ENCODE assay signal across 18 mouse cellular contexts in the genomic region with DNA sequence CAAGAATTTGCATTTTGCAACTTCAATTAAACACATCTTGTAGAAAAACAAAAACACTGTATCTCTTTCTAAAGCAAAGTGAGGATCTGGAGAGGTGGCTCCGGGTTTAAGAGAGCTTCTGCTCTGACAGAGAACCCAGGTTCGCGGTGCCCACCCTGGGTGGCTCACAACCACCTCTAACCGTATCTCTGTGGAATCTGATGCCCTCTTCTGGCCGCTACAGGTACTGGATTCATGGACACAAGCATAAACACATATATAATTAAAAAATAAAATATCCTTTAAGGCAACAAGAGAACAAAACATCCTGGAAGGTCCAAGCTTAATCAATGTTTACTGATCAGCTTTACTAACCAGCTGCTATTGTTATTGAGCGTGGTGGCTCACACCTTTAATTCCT.
DNase-seq lines count a peak whose midpoint lies in the region; ATAC-seq and TF ChIP-seq lines count a peak whose summit lies in the region.
"Had no signal": no experiment of that assay in that cellular context is flagged by ENCODE, and none has a peak within 500 bp of the region (broad histone marks: within the 10 kb centered on the region; RNA-seq: fewer than 3 reads in every experiment).

No protein-coding gene starts in this region.

- 85% methylated on average over 6 of the region's 6 CpGs for WGBS in heart, adult 2 months
- WGBS in heart, embryonic 12.5 days, result 74% methylated on average over 6 of the region's 6 CpGs
- WGBS in liver, adult 2 months, result 80% methylated on average over 6 of the region's 6 CpGs
- WGBS in limb, embryonic 10.5 days, result 80% methylated on average over 6 of the region's 6 CpGs

- no peaks in the 10 kb centered on the region for H3K79me2 ChIP-seq in heart, adult 2 months (replicated peaks; ENCODE audit: control insufficient read depth, insufficient read depth, low read length)
- H3K79me2 ChIP-seq in liver, adult 2 months (ENCODE audit: control insufficient read depth, insufficient read depth, low read length), result no peaks in the 10 kb centered on the region

- TF ChIP-seq CTCF in heart, adult 2 months (IDR thresholded peaks at IDR 0.05), result peak; percentile 45
- peak; percentile 36 for TF ChIP-seq CTCF in liver, adult 2 months (IDR thresholded peaks at IDR 0.05; ENCODE audit: low read depth, low read length)
- TF ChIP-seq CTCF in E14TG2a.4 (conservative IDR thresholded peaks at IDR 0.05; ENCODE audit: low read length), result peak; percentile 44; the same call in 1 of the 2 replicates

- no peaks in the 10 kb centered on the region; the same call in none of the 2 replicates for H3K4me1 ChIP-seq in heart, adult 2 months (ENCODE audit: control insufficient read depth, insufficient read depth, low read length)
- peaks cover 16% of the 10 kb centered on the region for H3K4me1 ChIP-seq in heart, embryonic 12.5 days (replicated peaks)
- H3K4me1 ChIP-seq in liver, adult 2 months (ENCODE audit: control insufficient read depth, insufficient read depth, low read length), result no peaks in the 10 kb centered on the region
- H3K4me1 ChIP-seq in E14TG2a.4 (replicated peaks; ENCODE audit: low read depth, low read length), result no peaks in the 10 kb centered on the region
- H3K4me1 ChIP-seq in limb, embryonic 10.5 days, result no peaks in the 10 kb centered on the region
- H3K4me1 ChIP-seq: liver, embryonic 13.5 days had no signal

- H3K9me3 ChIP-seq in heart, embryonic 12.5 days (replicated peaks), result 0 out of 2 replicates have a peak, but pooled peaks cover 7% of the 10 kb centered on the region
- peaks cover 14% of the 10 kb centered on the region for H3K9me3 ChIP-seq in E14TG2a.4 (ENCODE audit: low read length)
- no peaks in the 10 kb centered on the region for H3K9me3 ChIP-seq in limb, embryonic 10.5 days (replicated peaks)
- H3K9me3 ChIP-seq: forebrain, embryonic 13.5 days; heart, embryonic 15.5 days; liver, embryonic 13.5 days; neural tube, embryonic 15.5 days had no signal

- no peak overlapping the region for H3K4me3 ChIP-seq in heart, adult 2 months
- H3K4me3 ChIP-seq in heart, embryonic 12.5 days, result no peak overlapping the region
- no peak overlapping the region for H3K4me3 ChIP-seq in liver, adult 2 months (ENCODE audit: insufficient read depth, low read depth, low read length)
- H3K4me3 ChIP-seq in E14TG2a.4 (replicated peaks; ENCODE audit: low read length), result no peak overlapping the region
- no peak overlapping the region for H3K4me3 ChIP-seq in limb, embryonic 10.5 days
- H3K4me3 ChIP-seq: forebrain, embryonic 13.5 days; heart, embryonic 15.5 days; liver, embryonic 13.5 days; neural tube, embryonic 15.5 days had no signal

- H3K4me2 ChIP-seq in heart, embryonic 12.5 days, result no peak overlapping the region
- H3K4me2 ChIP-seq: forebrain, embryonic 13.5 days; heart, embryonic 15.5 days; liver, embryonic 13.5 days; midbrain, embryonic 11.5 days; neural tube, embryonic 15.5 days had no signal

- H3K27ac ChIP-seq in heart, adult 2 months, result no peak overlapping the region
- no peak overlapping the region for H3K27ac ChIP-seq in heart, embryonic 12.5 days (ENCODE audit: poor library complexity, severe bottlenecking)
- H3K27ac ChIP-seq in liver, adult 2 months (replicated peaks; ENCODE audit: insufficient read depth, low read depth, low read length), result no peak overlapping the region
- H3K27ac ChIP-seq in limb, embryonic 10.5 days, result no peak overlapping the region
- H3K27ac ChIP-seq: forebrain, embryonic 13.5 days; heart, embryonic 15.5 days; liver, embryonic 13.5 days; neural tube, embryonic 15.5 days had no signal

- TF ChIP-seq POLR2A in heart, adult 2 months (IDR thresholded peaks at IDR 0.05; ENCODE audit: insufficient read depth, low read depth, low read length), result no peak
- TF ChIP-seq POLR2A in liver, adult 2 months (IDR thresholded peaks at IDR 0.05; ENCODE audit: extremely low read depth, insufficient read depth, low read length), result no peak

- no peak for ATAC-seq in heart, embryonic 12.5 days (ENCODE audit: insufficient number of reproducible peaks, low FRiP score)
- ATAC-seq: forebrain, embryonic 13.5 days; inflammation-experienced regulatory T-cells, adult 6 months had no signal

- intact Hi-C loops in heart, adult 2 months (cut with DNase I), result no loop called here

- no peaks in the 10 kb centered on the region for H3K36me3 ChIP-seq in heart, adult 2 months (ENCODE audit: control insufficient read depth, insufficient read depth, low read length)
- H3K36me3 ChIP-seq in heart, embryonic 12.5 days, result no peaks in the 10 kb centered on the region
- no peaks in the 10 kb centered on the region for H3K36me3 ChIP-seq in liver, adult 2 months (ENCODE audit: control insufficient read depth, insufficient read depth, low read length)
- H3K36me3 ChIP-seq in E14TG2a.4 (ENCODE audit: insufficient read depth, low read length), result no peaks in the 10 kb centered on the region
- H3K36me3 ChIP-seq in limb, embryonic 10.5 days, result no peaks in the 10 kb centered on the region
- H3K36me3 ChIP-seq: heart, embryonic 15.5 days; liver, embryonic 13.5 days; neural tube, embryonic 15.5 days had no signal

- DNase-seq in heart, adult 2 months, result no peak
- no peak for DNase-seq in liver, adult 2 months (ENCODE audit: extremely low read depth, low read depth, low spot score)
- DNase-seq in liver, result no peak
- peak; percentile 40 for DNase-seq in ZHBTc4 (ENCODE audit: low read depth, low spot score)
- DNase-seq in limb, embryonic 10.5 days (ENCODE audit: low spot score), result no peak
- DNase-seq in heart, adult 18-20 months, result no peak
- DNase-seq: cerebellum, adult 11 months; kidney, postnatal 14 days; liver, embryonic 13.5 days; thymus, adult 2 months had no signal

- H3K27me3 ChIP-seq in heart, adult 2 months (ENCODE audit: control insufficient read depth, insufficient read depth, low read length), result no peaks in the 10 kb centered on the region
- no peaks in the 10 kb centered on the region for H3K27me3 ChIP-seq in heart, embryonic 12.5 days (replicated peaks)
- no peaks in the 10 kb centered on the region for H3K27me3 ChIP-seq in liver, adult 2 months (ENCODE audit: control insufficient read depth, insufficient read depth, low read length)
- peaks cover 10% of the 10 kb centered on the region; the same call in 1 of the 2 replicates for H3K27me3 ChIP-seq in E14TG2a.4 (ENCODE audit: insufficient read depth, low read length)
- H3K27me3 ChIP-seq in limb, embryonic 10.5 days (ENCODE audit: low read depth, poor library complexity, severe bottlenecking), result no peaks in the 10 kb centered on the region
- H3K27me3 ChIP-seq: CH12.LX; forebrain, embryonic 13.5 days; heart, embryonic 15.5 days; liver, embryonic 13.5 days; neural tube, embryonic 15.5 days had no signal

- no peak for TF ChIP-seq EP300 in heart, adult 2 months (IDR thresholded peaks at IDR 0.05; ENCODE audit: insufficient read depth, low read depth, low read length)

- no peak overlapping the region for H3K9ac ChIP-seq in heart, adult 2 months (ENCODE audit: low read depth, low read length)
- H3K9ac ChIP-seq in heart, embryonic 12.5 days, result no peak overlapping the region
- no peak overlapping the region for H3K9ac ChIP-seq in liver, adult 2 months (ENCODE audit: low read depth, low read length)
- H3K9ac ChIP-seq: forebrain, embryonic 13.5 days; heart, embryonic 15.5 days; liver, embryonic 13.5 days; neural tube, embryonic 15.5 days had no signal
